Mouse (Mus musculus): ENCODE data around the gene Pde4d. TPM values are rescaled to one million over a fixed set of nuclear protein-coding genes. Genes with fewer than 3 reads are reported as not detected.

The Pde4d gene
- polyA plus RNA-seq, 1 experiment from 2014 or later: 27.9 TPM

- no peaks in the 10 kb centered on the region for H3K4me1 ChIP-seq (ENCODE audit: control insufficient read depth, insufficient read depth, low read length)
- H3K27ac ChIP-seq (ENCODE audit: low read length): no peak overlapping the region
- H3K36me3 ChIP-seq (ENCODE audit: control insufficient read depth, insufficient read depth): no peaks in the 10 kb centered on the region
- H3K4me2 ChIP-seq (ENCODE audit: low read depth, low read length): no peak overlapping the region
- ATAC-seq (replicated peaks; ENCODE audit: extremely low read depth, insufficient read depth, low FRiP score): no peak
- no peaks in the 10 kb centered on the region for H3K9me3 ChIP-seq (replicated peaks; ENCODE audit: control insufficient read depth, low read length)
- no peak overlapping the region for H3K4me3 ChIP-seq (ENCODE audit: low read length)
- 74% methylated on average over 4 of the region's 4 CpGs for WGBS
- H3K27me3 ChIP-seq (ENCODE audit: control insufficient read depth, insufficient read depth, low read length): no peaks in the 10 kb centered on the region
- H3K9ac ChIP-seq (ENCODE audit: low read length): no peak overlapping the region
Measured at GRCm38 (mm10) chr13:109798651-109799050, 1348.9 kb downstream of the Pde4d start.

GRCm38 (mm10) chr13:109802201-109802600, 1352.5 kb downstream of the Pde4d start:
- Histone ChIP-seq H3K9ac (ENCODE audit: low read length) (no peak overlapping the region), H3K27ac (ENCODE audit: low read length) (no peak overlapping the region), H3K36me3 (ENCODE audit: control insufficient read depth, insufficient read depth) (no peaks in the 10 kb centered on the region), H3K4me1 (ENCODE audit: control insufficient read depth, insufficient read depth, low read length) (no peaks in the 10 kb centered on the region; the same call in 1 of the 2 replicates), H3K4me3 (ENCODE audit: low read length) (no peak overlapping the region), H3K9me3 (replicated peaks; ENCODE audit: control insufficient read depth, low read length) (no peaks in the 10 kb centered on the region), H3K4me2 (ENCODE audit: low read depth, low read length) (no peak overlapping the region), H3K27me3 (ENCODE audit: control insufficient read depth, insufficient read depth, low read length) (no peaks in the 10 kb centered on the region)
- WGBS: 52% methylated on average over 4 of the region's 4 CpGs
- ATAC-seq (replicated peaks; ENCODE audit: extremely low read depth, insufficient read depth, low FRiP score): no peak

- 83% methylated on average over 5 of the region's 5 CpGs for WGBS
- peaks cover 3% of the 10 kb centered on the region for H3K4me1 ChIP-seq (ENCODE audit: control insufficient read depth, insufficient read depth, low read length)
- no peaks in the 10 kb centered on the region for H3K9me3 ChIP-seq (replicated peaks; ENCODE audit: control insufficient read depth, low read length)
- no peak overlapping the region for H3K4me3 ChIP-seq (ENCODE audit: low read length)
- H3K4me2 ChIP-seq (ENCODE audit: low read depth, low read length): no peak overlapping the region
- no peaks in the 10 kb centered on the region for H3K36me3 ChIP-seq (ENCODE audit: control insufficient read depth, insufficient read depth)
- H3K27ac ChIP-seq (ENCODE audit: low read length): no peak overlapping the region
- ATAC-seq (replicated peaks; ENCODE audit: extremely low read depth, insufficient read depth, low FRiP score): no peak
- no peaks in the 10 kb centered on the region for H3K27me3 ChIP-seq (ENCODE audit: control insufficient read depth, insufficient read depth, low read length)
- no peak overlapping the region for H3K9ac ChIP-seq (ENCODE audit: low read length)
Measured at GRCm38 (mm10) chr13:109806193-109806966, 1356.6 kb downstream of the Pde4d start.

GRCm38 (mm10) chr13:109807036-109807435, 1357.3 kb downstream of the Pde4d start:
- Histone ChIP-seq H3K4me3 (ENCODE audit: low read length) (no peak overlapping the region), H3K27me3 (ENCODE audit: control insufficient read depth, insufficient read depth, low read length) (no peaks in the 10 kb centered on the region), H3K4me1 (ENCODE audit: control insufficient read depth, insufficient read depth, low read length) (peaks cover 3% of the 10 kb centered on the region), H3K9me3 (replicated peaks; ENCODE audit: control insufficient read depth, low read length) (no peaks in the 10 kb centered on the region), H3K9ac (ENCODE audit: low read length) (no peak overlapping the region), H3K4me2 (ENCODE audit: low read depth, low read length) (no peak overlapping the region), H3K27ac (ENCODE audit: low read length) (no peak overlapping the region), H3K36me3 (ENCODE audit: control insufficient read depth, insufficient read depth) (no peaks in the 10 kb centered on the region)
- 80% methylated on average over 2 of the region's 2 CpGs for WGBS
- no peak for ATAC-seq (replicated peaks; ENCODE audit: extremely low read depth, insufficient read depth, low FRiP score)

- Histone ChIP-seq H3K27ac (ENCODE audit: low read length) (no peak overlapping the region), H3K9ac (ENCODE audit: low read length) (no peak overlapping the region), H3K27me3 (ENCODE audit: control insufficient read depth, insufficient read depth, low read length) (no peaks in the 10 kb centered on the region), H3K4me2 (ENCODE audit: low read depth, low read length) (no peak overlapping the region), H3K9me3 (replicated peaks; ENCODE audit: control insufficient read depth, low read length) (no peaks in the 10 kb centered on the region), H3K4me1 (ENCODE audit: control insufficient read depth, insufficient read depth, low read length) (peaks cover 3% of the 10 kb centered on the region), H3K4me3 (ENCODE audit: low read length) (no peak overlapping the region), H3K36me3 (ENCODE audit: control insufficient read depth, insufficient read depth) (no peaks in the 10 kb centered on the region)
- 11% methylated on average over 3 of the region's 3 CpGs for WGBS
- ATAC-seq (replicated peaks; ENCODE audit: extremely low read depth, insufficient read depth, low FRiP score): no peak
Measured at GRCm38 (mm10) chr13:109807446-109807845, 1357.7 kb downstream of the Pde4d start.

GRCm38 (mm10) chr13:109808039-109808438, 1358.3 kb downstream of the Pde4d start:
- WGBS: 77% methylated on average over 6 of the region's 6 CpGs

GRCm38 (mm10) chr13:109808946-109809345, 1359.2 kb downstream of the Pde4d start:
- Histone ChIP-seq H3K4me3 (ENCODE audit: low read length) (no peak overlapping the region), H3K27me3 (ENCODE audit: control insufficient read depth, insufficient read depth, low read length) (no peaks in the 10 kb centered on the region), H3K27ac (ENCODE audit: low read length) (no peak overlapping the region), H3K9me3 (replicated peaks; ENCODE audit: control insufficient read depth, low read length) (no peaks in the 10 kb centered on the region), H3K36me3 (ENCODE audit: control insufficient read depth, insufficient read depth) (no peaks in the 10 kb centered on the region), H3K4me1 (ENCODE audit: control insufficient read depth, insufficient read depth, low read length) (peaks cover 3% of the 10 kb centered on the region), H3K9ac (ENCODE audit: low read length) (no peak overlapping the region), H3K4me2 (ENCODE audit: low read depth, low read length) (no peak overlapping the region)
- ATAC-seq (replicated peaks; ENCODE audit: extremely low read depth, insufficient read depth, low FRiP score): no peak
- 85% methylated on average over 7 of the region's 7 CpGs for WGBS

More at GRCm38 (mm10) chr13:109808039-109808438, 1358.3 kb downstream of the Pde4d start:
- no peak overlapping the region for H3K27ac ChIP-seq (ENCODE audit: low read length)
- H3K4me1 ChIP-seq (ENCODE audit: control insufficient read depth, insufficient read depth, low read length): peaks cover 3% of the 10 kb centered on the region
- H3K36me3 ChIP-seq (ENCODE audit: control insufficient read depth, insufficient read depth): no peaks in the 10 kb centered on the region
- no peak overlapping the region for H3K4me2 ChIP-seq (ENCODE audit: low read depth, low read length)
- no peaks in the 10 kb centered on the region for H3K27me3 ChIP-seq (ENCODE audit: control insufficient read depth, insufficient read depth, low read length)
- no peak for ATAC-seq (replicated peaks; ENCODE audit: extremely low read depth, insufficient read depth, low FRiP score)
- H3K9ac ChIP-seq (ENCODE audit: low read length): no peak overlapping the region
- no peak overlapping the region for H3K4me3 ChIP-seq (ENCODE audit: low read length)
- no peaks in the 10 kb centered on the region for H3K9me3 ChIP-seq (replicated peaks; ENCODE audit: control insufficient read depth, low read length)

- no peaks in the 10 kb centered on the region for H3K9me3 ChIP-seq (replicated peaks; ENCODE audit: control insufficient read depth, low read length)
- ATAC-seq (replicated peaks; ENCODE audit: extremely low read depth, insufficient read depth, low FRiP score): no peak
- no peaks in the 10 kb centered on the region for H3K27me3 ChIP-seq (ENCODE audit: control insufficient read depth, insufficient read depth, low read length)
- H3K27ac ChIP-seq (ENCODE audit: low read length): no peak overlapping the region
- WGBS: 75% methylated on average over 4 of the region's 4 CpGs
- no peaks in the 10 kb centered on the region for H3K36me3 ChIP-seq (ENCODE audit: control insufficient read depth, insufficient read depth)
- H3K4me3 ChIP-seq (ENCODE audit: low read length): no peak overlapping the region
- H3K4me2 ChIP-seq (ENCODE audit: low read depth, low read length): no peak overlapping the region
- H3K4me1 ChIP-seq (ENCODE audit: control insufficient read depth, insufficient read depth, low read length): peaks cover 3% of the 10 kb centered on the region
- no peak overlapping the region for H3K9ac ChIP-seq (ENCODE audit: low read length)
Measured at GRCm38 (mm10) chr13:109809646-109810045, 1359.9 kb downstream of the Pde4d start.

GRCm38 (mm10) chr13:109813924-109814323, 1364.2 kb downstream of the Pde4d start:
- no peak overlapping the region for H3K4me3 ChIP-seq (ENCODE audit: low read length)
- H3K4me2 ChIP-seq (ENCODE audit: low read depth, low read length): no peak overlapping the region
- no peaks in the 10 kb centered on the region for H3K27me3 ChIP-seq (ENCODE audit: control insufficient read depth, insufficient read depth, low read length)
- H3K27ac ChIP-seq (ENCODE audit: low read length): no peak overlapping the region
- H3K4me1 ChIP-seq (ENCODE audit: control insufficient read depth, insufficient read depth, low read length): no peaks in the 10 kb centered on the region
- no peak overlapping the region for H3K9ac ChIP-seq (ENCODE audit: low read length)
- no peaks in the 10 kb centered on the region for H3K9me3 ChIP-seq (replicated peaks; ENCODE audit: control insufficient read depth, low read length)
- H3K36me3 ChIP-seq (ENCODE audit: control insufficient read depth, insufficient read depth): no peaks in the 10 kb centered on the region
- 83% methylated on average over 4 of the region's 4 CpGs for WGBS
- ATAC-seq (replicated peaks; ENCODE audit: extremely low read depth, insufficient read depth, low FRiP score): no peak
